Mouse (Mus musculus): ENCODE results near the gene Raet1e.
A peak's percentile ranks its signal among the peaks of the same experiment; 100 is the strongest.

DNA sequence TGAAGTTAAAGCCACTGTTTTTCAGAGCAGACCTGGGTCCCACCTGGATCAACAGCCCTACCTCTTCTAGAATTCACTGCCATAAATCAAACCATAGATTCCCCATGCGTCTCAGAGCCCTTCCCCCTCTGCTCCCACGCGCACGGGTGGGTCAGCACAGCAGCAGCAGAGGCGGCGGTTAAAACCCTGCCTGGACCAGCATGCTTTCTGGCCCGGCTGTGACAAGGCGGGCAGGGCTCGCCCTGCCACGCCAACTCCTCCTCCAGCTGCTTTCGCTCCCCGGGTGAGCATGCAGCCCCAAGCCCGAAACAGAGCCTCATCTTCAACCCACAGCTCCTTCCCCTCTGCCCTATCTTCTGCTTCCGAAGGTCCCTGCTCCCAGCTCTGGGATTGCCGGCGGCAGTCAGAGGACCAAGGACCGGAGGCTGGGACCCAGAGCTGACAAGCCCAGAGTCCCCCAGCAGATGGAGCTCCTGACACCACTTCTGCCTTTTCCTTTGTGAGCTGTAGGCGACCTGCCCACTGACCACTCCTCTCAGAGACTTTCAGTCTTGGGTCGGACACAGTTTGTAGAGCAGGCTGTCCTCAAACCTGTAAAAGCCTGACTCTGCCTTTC, 17.6 kb upstream of the Raet1e start:
- TF ChIP-seq SMC3 (IDR thresholded peaks at IDR 0.05; ENCODE audit: low read depth, low read length) (peak; percentile 87), JUND (conservative IDR thresholded peaks at IDR 0.05; ENCODE audit: low read depth, low read length) (no peak), EP300 (IDR thresholded peaks at IDR 0.05; ENCODE audit: low read length) (no peak)

Data from CH12.LX (cell line).